In the genomic region with DNA sequence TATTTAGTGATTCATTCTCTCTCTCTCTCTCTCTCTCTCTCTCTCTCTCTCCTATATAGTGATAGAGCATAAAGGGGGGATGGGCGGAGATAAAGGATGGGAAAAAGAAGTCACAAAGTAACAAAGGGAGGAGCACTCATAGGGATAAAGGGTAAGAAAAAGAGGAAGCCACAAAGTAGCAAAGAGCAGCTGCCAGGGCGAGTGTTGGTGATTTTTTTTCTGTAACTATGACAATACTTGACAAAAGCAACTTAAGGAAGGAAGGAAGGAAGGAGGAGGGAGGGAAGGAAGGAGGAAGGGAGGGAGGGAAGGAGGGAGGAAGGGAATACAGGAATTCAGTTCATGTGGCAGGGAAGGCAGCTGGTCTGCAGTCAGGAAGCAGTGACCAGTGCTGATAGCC, we compare ENCODE assay signal across 25 mouse cellular contexts.
DNase-seq lines count a peak whose midpoint lies in the region; ATAC-seq and TF ChIP-seq lines count a peak whose summit lies in the region.
"Had no signal": no experiment of that assay in that cellular context is flagged by ENCODE, and none has a peak within 500 bp of the region (broad histone marks: within the 10 kb centered on the region; RNA-seq: fewer than 3 reads in every experiment).

No protein-coding gene starts in this region.

- H3K4me1 ChIP-seq in MEL (ENCODE audit: control insufficient read depth in 1 of 2, insufficient read depth in 2 of 2, low read length in 2 of 2) = peaks cover 0 to 5% of the 10 kb centered on the region in 2 experiments; a peak in 2 of 4 replicates
- H3K4me1 ChIP-seq in intestine, embryonic 15.5 days (replicated peaks) = no peaks in the 10 kb centered on the region

- peak; percentile 33 for DNase-seq in testis, postnatal 14 days (ENCODE audit: low spot score)
- no peak for DNase-seq in testis, postnatal 10 days (ENCODE audit: low spot score)
- peak; percentile 55 for DNase-seq in MEL (ENCODE audit: low read depth, low spot score)
- DNase-seq in heart, adult 18-20 months = no peak
- DNase-seq in thymus, adult 18-20 months = no peak
- DNase-seq: adrenal gland, adult 2 months; adrenal gland, postnatal 10 days; adrenal gland, postnatal 25 days; B cell, adult 2 months; cerebellum, adult 11 months; cerebellum, adult 18-20 months; cerebellum, adult 8-10 months; cerebellum, adult 9-11 months; cerebellum, postnatal 14 days; cerebellum, postnatal 36 days; forebrain, postnatal 0 days had no signal

- peak overlapping the region; percentile 6 for H3K4me2 ChIP-seq in myocyte (ENCODE audit: low read depth)
- H3K4me2 ChIP-seq in intestine, embryonic 15.5 days (replicated peaks) = no peak overlapping the region
- H3K4me2 ChIP-seq: embryonic facial prominence, embryonic 12.5 days; forebrain, embryonic 13.5 days; forebrain, embryonic 15.5 days had no signal

- no peak overlapping the region for H3K9ac ChIP-seq in MEL (ENCODE audit: control insufficient read depth, low read depth, low read length, poor library complexity, severe bottlenecking)
- H3K9ac ChIP-seq in intestine, embryonic 15.5 days = no peak overlapping the region
- H3K9ac ChIP-seq: embryonic facial prominence, embryonic 12.5 days; forebrain, embryonic 13.5 days; forebrain, embryonic 15.5 days; forebrain, postnatal 0 days had no signal

- peak; percentile 54; the same call in 1 of the 2 replicates for ATAC-seq in granulocyte monocyte progenitor cell, adult 5-6 weeks (replicated peaks; ENCODE audit: poor library complexity, severe bottlenecking)
- ATAC-seq in intestine, embryonic 15.5 days = no peak
- ATAC-seq: CD4-positive, CD25-positive, alpha-beta regulatory T cell, adult 4 months; forebrain, embryonic 13.5 days; forebrain, embryonic 15.5 days had no signal

- H3K9me3 ChIP-seq in MEL (replicated peaks; ENCODE audit: insufficient read depth, low read length) = no peaks in the 10 kb centered on the region
- H3K9me3 ChIP-seq in intestine, embryonic 15.5 days = no peaks in the 10 kb centered on the region
- H3K9me3 ChIP-seq: embryonic facial prominence, embryonic 10.5 days; embryonic facial prominence, embryonic 12.5 days; forebrain, embryonic 13.5 days; forebrain, embryonic 15.5 days had no signal

- H3K4me3 ChIP-seq in MEL (ENCODE audit: control insufficient read depth in 1 of 2, insufficient read depth in 1 of 2, low read depth in 2 of 2, low read length in 2 of 2) = no peak overlapping the region
- no peak overlapping the region for H3K4me3 ChIP-seq in myocyte
- H3K4me3 ChIP-seq in intestine, embryonic 15.5 days (replicated peaks) = no peak overlapping the region
- H3K4me3 ChIP-seq: embryonic facial prominence, embryonic 10.5 days; embryonic facial prominence, embryonic 12.5 days; forebrain, embryonic 13.5 days; forebrain, embryonic 15.5 days had no signal

- no peak for TF ChIP-seq RAD21 in MEL (IDR thresholded peaks at IDR 0.05; ENCODE audit: low read depth, low read length)

- H3K79me2 ChIP-seq in MEL (ENCODE audit: control insufficient read depth, insufficient read depth, low read length, poor library complexity) (no peaks in the 10 kb centered on the region), myocyte (ENCODE audit: control insufficient read depth, insufficient read depth) (no peaks in the 10 kb centered on the region)

- H3K27me3 ChIP-seq in MEL (ENCODE audit: control insufficient read depth in 1 of 2, insufficient read depth in 2 of 2, low read length in 2 of 2) (no peaks in the 10 kb centered on the region), myocyte (ENCODE audit: control insufficient read depth, insufficient read depth, insufficient read length) (no peaks in the 10 kb centered on the region)
- H3K27me3 ChIP-seq in intestine, embryonic 15.5 days (replicated peaks) = no peaks in the 10 kb centered on the region
- H3K27me3 ChIP-seq: embryonic facial prominence, embryonic 12.5 days; forebrain, embryonic 15.5 days had no signal

- TF ChIP-seq CTCF in MEL (IDR thresholded peaks at IDR 0.05 in 2 of 3, conservative IDR thresholded peaks at IDR 0.05 in 1 of 3; ENCODE audit: control insufficient read depth in 1 of 3, insufficient read depth in 1 of 3, low read depth in 2 of 3, low read length in 3 of 3, poor library complexity in 1 of 3, severe bottlenecking in 1 of 3) = no peak

- no peak overlapping the region for H3K27ac ChIP-seq in MEL (ENCODE audit: control insufficient read depth, low read depth, low read length)
- H3K27ac ChIP-seq in intestine, embryonic 15.5 days = no peak overlapping the region
- H3K27ac ChIP-seq: embryonic facial prominence, embryonic 10.5 days; embryonic facial prominence, embryonic 12.5 days; forebrain, embryonic 13.5 days; forebrain, embryonic 15.5 days had no signal

- no peak for TF ChIP-seq EP300 in MEL (IDR thresholded peaks at IDR 0.05; ENCODE audit: low read depth in 1 of 2, low read length in 2 of 2)

- 60% methylated on average over 2 of the region's 2 CpGs for WGBS in intestine, embryonic 15.5 days

- peaks cover 0 to 7% of the 10 kb centered on the region in 2 experiments; a peak in 1 of 4 replicates for H3K36me3 ChIP-seq in MEL (ENCODE audit: control insufficient read depth in 1 of 2, insufficient read depth in 2 of 2, low read length in 2 of 2)
- no peaks in the 10 kb centered on the region for H3K36me3 ChIP-seq in myocyte (ENCODE audit: control insufficient read depth, insufficient read depth)
- H3K36me3 ChIP-seq in intestine, embryonic 15.5 days = no peaks in the 10 kb centered on the region
- H3K36me3 ChIP-seq: embryonic facial prominence, embryonic 10.5 days; embryonic facial prominence, embryonic 12.5 days; forebrain, embryonic 15.5 days; G1E had no signal

- TF ChIP-seq POLR2A in MEL (IDR thresholded peaks at IDR 0.05; ENCODE audit: control insufficient read depth in 1 of 2, insufficient read depth in 1 of 2, low read depth in 1 of 2, low read length in 2 of 2, poor library complexity in 1 of 2) (no peak), myocyte (IDR thresholded peaks at IDR 0.05; ENCODE audit: insufficient read length, low read depth) (no peak)

- no peak overlapping the region for H3ac ChIP-seq in myocyte (ENCODE audit: control insufficient read depth, insufficient read length)

TF ChIP-seq in MEL, 35 proteins besides CTCF, POLR2A, EP300 and RAD21:
- TF ChIP-seq MAX (IDR thresholded peaks at IDR 0.05; ENCODE audit: low read length) (no peak), MEF2A (IDR thresholded peaks at IDR 0.05; ENCODE audit: extremely low read depth, insufficient replicate concordance, low read depth, low read length, poor library complexity, severe bottlenecking) (no peak), USF1 (IDR thresholded peaks at IDR 0.05; ENCODE audit: low read depth, low read length) (no peak), TCF12 (IDR thresholded peaks at IDR 0.05; ENCODE audit: low read depth, low read length) (no peak), ZNF384 (IDR thresholded peaks at IDR 0.05; ENCODE audit: low read depth, low read length) (peak; percentile 79), MXI1 (IDR thresholded peaks at IDR 0.05; ENCODE audit: low read depth, low read length) (no peak), SMC3 (IDR thresholded peaks at IDR 0.05; ENCODE audit: low read depth, low read length) (no peak), JUND (IDR thresholded peaks at IDR 0.05; ENCODE audit: low read depth, low read length) (peak; percentile 58; the same call in 1 of the 2 replicates)

TF ChIP-seq in myocyte, 11 proteins besides CTCF, POLR2A, EP300 and RAD21:
- no peak for TF ChIP-seq MYOG (IDR thresholded peaks at IDR 0.05; ENCODE audit: control insufficient read depth in 1 of 3, insufficient read depth in 1 of 3, insufficient read length in 2 of 3, low read depth in 2 of 3)
- no peak for TF ChIP-seq USF1 (IDR thresholded peaks at IDR 0.05; ENCODE audit: low read depth)
- TF ChIP-seq TCF3 (IDR thresholded peaks at IDR 0.05; ENCODE audit: insufficient read length, low read depth) = no peak
- TF ChIP-seq TCF12 (IDR thresholded peaks at IDR 0.05; ENCODE audit: insufficient read depth, poor library complexity, severe bottlenecking) = no peak
- TF ChIP-seq REST (IDR thresholded peaks at IDR 0.05; ENCODE audit: insufficient read depth, insufficient read length) = no peak
- no peak for TF ChIP-seq CEBPB (IDR thresholded peaks at IDR 0.05; ENCODE audit: insufficient read depth, poor library complexity, severe bottlenecking)
- no peak for TF ChIP-seq MAX (IDR thresholded peaks at IDR 0.05; ENCODE audit: low read depth)
- no peak for TF ChIP-seq E2F4 (IDR thresholded peaks at IDR 0.05; ENCODE audit: insufficient read depth)
- TF ChIP-seq MYOD1 (IDR thresholded peaks at IDR 0.05; ENCODE audit: control insufficient read depth in 1 of 3, insufficient read length in 2 of 3, low read depth in 2 of 3) = no peak
- no peak for TF ChIP-seq POLR2AphosphoS2 (IDR thresholded peaks at IDR 0.05; ENCODE audit: insufficient read length, low read depth)
- TF ChIP-seq SRF (IDR thresholded peaks at IDR 0.05; ENCODE audit: control insufficient read depth, insufficient read length, low read depth) = no peak

Comparison
In these comparisons a context has a peak if more than half of its experiments do, and no peak if none do; other contexts are left out.
1. DNase-seq: peak in testis, postnatal 14 days (single experiment) and MEL (single experiment); none in testis, postnatal 10 days (single experiment), heart, adult 18-20 months (0 of 2) and thymus, adult 18-20 months (0 of 2).